Mouse (Mus musculus) gastrocnemius, postnatal 36 days (tissue): ENCODE measurements around the gene Nt5c1b. TPM values are rescaled to one million over a fixed set of nuclear protein-coding genes. Genes with fewer than 3 reads are reported as not detected.

Experiments used
- total RNA-seq, 2 experiments: library from RNA; stranded (reverse); gene quantifications; 2 replicates each; pipeline ENCODE4 v1.2.3; 2021

Gene Nt5c1b
- total RNA-seq, 2 experiments from 2014 or later: not detected

Other genes starting within 250 kb of the Nt5c1b start
- 10 to 100 TPM; 36.6 to 40.1 TPM for gene Rdh14, start 20.8 kb downstream of the Nt5c1b start, total RNA-seq